Mouse (Mus musculus): ENCODE results near the gene Slc37a2. TPM values are rescaled to one million over a fixed set of nuclear protein-coding genes. Genes with fewer than 3 reads are reported as not detected.

Gene Slc37a2
- polyA plus RNA-seq, 1 experiment from 2014 or later, result 3.6 TPM

DNA sequence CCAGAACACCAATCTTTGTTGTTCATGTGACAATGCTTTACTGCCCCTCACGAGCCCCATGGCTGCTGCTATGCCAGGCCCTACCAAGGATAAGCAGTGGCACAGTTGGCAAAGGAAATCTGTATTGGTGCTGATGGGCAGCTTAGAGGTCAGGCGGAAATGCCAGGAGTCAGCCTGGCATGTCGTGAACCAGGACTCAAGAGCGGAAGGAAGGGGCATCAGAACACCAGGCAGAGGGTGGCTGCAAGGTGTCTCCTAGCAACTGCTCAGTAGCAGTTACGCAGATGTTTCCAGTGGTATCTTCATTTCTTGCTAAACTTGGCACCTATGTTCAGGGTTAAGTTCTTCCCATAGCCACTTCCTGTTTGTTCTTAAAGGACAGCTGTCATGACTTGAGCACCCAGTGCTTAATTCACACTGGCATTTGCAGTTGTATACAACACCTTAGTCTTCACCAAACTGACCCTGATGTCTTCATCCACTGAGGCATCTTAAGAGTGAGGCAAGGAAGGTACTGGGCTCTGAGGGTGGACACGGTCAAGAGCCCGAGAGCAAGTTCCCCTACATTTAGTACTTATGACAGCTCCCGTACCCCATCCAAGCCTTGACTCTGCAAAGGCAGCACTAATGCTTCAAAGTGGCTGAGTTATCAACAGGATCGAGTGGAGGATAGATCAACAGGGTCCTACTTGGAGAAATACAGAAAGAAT, 24.9 kb downstream of the Slc37a2 start:
- Histone ChIP-seq H3K4me2 (ENCODE audit: low read depth, low read length) (no peak overlapping the region), H3K9me3 (replicated peaks; ENCODE audit: control insufficient read depth, low read length) (no peaks in the 10 kb centered on the region), H3K27me3 (ENCODE audit: control insufficient read depth, insufficient read depth, low read length) (no peaks in the 10 kb centered on the region), H3K9ac (ENCODE audit: low read length) (no peak overlapping the region), H3K36me3 (ENCODE audit: control insufficient read depth, insufficient read depth, low read length) (no peaks in the 10 kb centered on the region), H3K4me1 (ENCODE audit: control insufficient read depth, insufficient read depth, low read length) (0 out of 2 replicates have a peak, but pooled peaks cover 2% of the 10 kb centered on the region), H3K27ac (ENCODE audit: low read length) (no peak overlapping the region), H3K4me3 (replicated peaks; ENCODE audit: low read length) (no peak overlapping the region)
- 90% methylated on average over 9 of the region's 9 CpGs for WGBS
- no peak for ATAC-seq (ENCODE audit: insufficient read depth, low FRiP score)

DNA sequence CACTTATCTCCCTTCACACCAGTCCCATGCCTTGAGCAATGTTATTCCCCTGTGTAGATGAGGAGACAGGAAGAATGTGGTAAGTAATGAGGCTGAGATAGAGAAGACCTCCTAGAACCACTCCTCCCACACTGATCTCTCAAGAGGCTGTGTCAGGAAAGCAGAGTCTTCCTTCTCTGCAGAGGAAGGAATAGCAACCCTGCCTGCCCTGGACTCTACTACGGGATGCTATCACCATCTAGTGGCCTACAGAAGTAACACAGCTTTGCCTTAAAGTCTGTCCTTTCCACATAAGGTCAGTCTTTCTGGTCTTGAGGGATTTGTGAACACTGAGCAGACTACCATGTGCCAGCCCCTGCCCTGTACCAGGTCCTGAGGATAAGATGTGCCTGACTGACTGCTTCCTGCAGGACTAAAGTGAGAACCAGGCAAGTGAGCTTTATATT, 25.6 kb downstream of the Slc37a2 start:
- Histone ChIP-seq H3K4me2 (ENCODE audit: low read depth, low read length) (no peak overlapping the region), H3K9ac (ENCODE audit: low read length) (no peak overlapping the region), H3K36me3 (ENCODE audit: control insufficient read depth, insufficient read depth, low read length) (no peaks in the 10 kb centered on the region), H3K4me3 (replicated peaks; ENCODE audit: low read length) (no peak overlapping the region), H3K27me3 (ENCODE audit: control insufficient read depth, insufficient read depth, low read length) (no peaks in the 10 kb centered on the region), H3K27ac (ENCODE audit: low read length) (no peak overlapping the region), H3K4me1 (ENCODE audit: control insufficient read depth, insufficient read depth, low read length) (no peaks in the 10 kb centered on the region), H3K9me3 (replicated peaks; ENCODE audit: control insufficient read depth, low read length) (no peaks in the 10 kb centered on the region)
- ATAC-seq (ENCODE audit: insufficient read depth, low FRiP score), result peak; percentile 59
- WGBS, result 0% methylated on average over 1 of the region's 1 CpGs

DNA sequence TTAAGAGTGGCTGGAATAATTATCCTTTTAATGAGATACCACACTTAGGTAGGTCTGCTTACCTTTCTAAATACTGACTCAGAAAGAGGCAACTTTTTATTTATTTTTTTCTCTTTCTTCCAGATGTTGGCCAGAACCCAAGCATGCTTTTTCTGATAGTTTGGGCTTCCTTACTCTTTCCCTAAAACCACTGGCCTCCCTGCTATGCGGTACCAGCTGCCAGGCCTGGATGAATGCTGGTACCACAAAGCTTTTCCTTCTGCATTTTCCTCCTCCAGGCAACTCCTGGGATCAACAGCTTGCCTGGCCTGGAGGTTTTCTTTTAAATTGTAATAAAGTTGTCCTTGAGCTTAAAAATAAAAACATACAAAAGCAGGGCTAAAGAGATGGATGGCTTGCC, 30.0 kb downstream of the Slc37a2 start:
- no peaks in the 10 kb centered on the region for H3K27me3 ChIP-seq (ENCODE audit: control insufficient read depth, insufficient read depth, low read length)
- no peak overlapping the region for H3K9ac ChIP-seq (ENCODE audit: low read length)
- ATAC-seq (ENCODE audit: insufficient read depth, low FRiP score), result no peak
- no peaks in the 10 kb centered on the region for H3K4me1 ChIP-seq (ENCODE audit: control insufficient read depth, insufficient read depth, low read length)
- no peaks in the 10 kb centered on the region for H3K9me3 ChIP-seq (replicated peaks; ENCODE audit: control insufficient read depth, low read length)
- H3K4me3 ChIP-seq (replicated peaks; ENCODE audit: low read length), result no peak overlapping the region
- no peaks in the 10 kb centered on the region for H3K36me3 ChIP-seq (ENCODE audit: control insufficient read depth, insufficient read depth, low read length)
- H3K27ac ChIP-seq (ENCODE audit: low read length), result no peak overlapping the region
- no peak overlapping the region for H3K4me2 ChIP-seq (ENCODE audit: low read depth, low read length)
- whole genome bisulfite sequencing, result 88% methylated on average over 1 of the region's 1 CpGs

DNA sequence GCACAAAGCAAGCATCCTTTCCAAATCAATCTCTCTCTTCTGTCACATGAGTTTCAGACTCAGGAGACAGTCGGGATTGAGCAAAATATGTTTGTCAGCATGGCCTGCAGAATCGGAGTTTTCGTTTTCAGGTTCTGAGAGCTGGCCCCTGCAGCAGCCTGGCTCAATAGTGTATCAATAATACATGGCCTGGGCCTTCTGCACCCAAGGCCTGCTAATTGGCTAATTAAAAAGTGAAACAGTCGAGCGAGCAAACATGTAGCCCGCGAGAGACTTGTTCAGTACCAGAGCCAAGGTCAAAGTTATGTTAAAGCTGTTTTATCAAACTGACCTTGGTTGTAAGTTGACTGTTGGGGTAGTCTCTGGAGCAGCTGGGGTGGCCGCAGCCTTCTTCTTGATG, 34.8 kb downstream of the Slc37a2 start:
- ATAC-seq (ENCODE audit: insufficient read depth, low FRiP score), result no peak
- H3K27me3 ChIP-seq (ENCODE audit: control insufficient read depth, insufficient read depth, low read length), result no peaks in the 10 kb centered on the region
- H3K4me1 ChIP-seq (ENCODE audit: control insufficient read depth, insufficient read depth, low read length), result no peaks in the 10 kb centered on the region
- no peak overlapping the region for H3K4me3 ChIP-seq (replicated peaks; ENCODE audit: low read length)
- H3K27ac ChIP-seq (ENCODE audit: low read length), result no peak overlapping the region
- no peaks in the 10 kb centered on the region for H3K9me3 ChIP-seq (replicated peaks; ENCODE audit: control insufficient read depth, low read length)
- H3K9ac ChIP-seq (ENCODE audit: low read length), result no peak overlapping the region
- WGBS, result 85% methylated on average over 8 of the region's 8 CpGs
- no peaks in the 10 kb centered on the region for H3K36me3 ChIP-seq (ENCODE audit: control insufficient read depth, insufficient read depth, low read length)
- no peak overlapping the region for H3K4me2 ChIP-seq (ENCODE audit: low read depth, low read length)

DNA sequence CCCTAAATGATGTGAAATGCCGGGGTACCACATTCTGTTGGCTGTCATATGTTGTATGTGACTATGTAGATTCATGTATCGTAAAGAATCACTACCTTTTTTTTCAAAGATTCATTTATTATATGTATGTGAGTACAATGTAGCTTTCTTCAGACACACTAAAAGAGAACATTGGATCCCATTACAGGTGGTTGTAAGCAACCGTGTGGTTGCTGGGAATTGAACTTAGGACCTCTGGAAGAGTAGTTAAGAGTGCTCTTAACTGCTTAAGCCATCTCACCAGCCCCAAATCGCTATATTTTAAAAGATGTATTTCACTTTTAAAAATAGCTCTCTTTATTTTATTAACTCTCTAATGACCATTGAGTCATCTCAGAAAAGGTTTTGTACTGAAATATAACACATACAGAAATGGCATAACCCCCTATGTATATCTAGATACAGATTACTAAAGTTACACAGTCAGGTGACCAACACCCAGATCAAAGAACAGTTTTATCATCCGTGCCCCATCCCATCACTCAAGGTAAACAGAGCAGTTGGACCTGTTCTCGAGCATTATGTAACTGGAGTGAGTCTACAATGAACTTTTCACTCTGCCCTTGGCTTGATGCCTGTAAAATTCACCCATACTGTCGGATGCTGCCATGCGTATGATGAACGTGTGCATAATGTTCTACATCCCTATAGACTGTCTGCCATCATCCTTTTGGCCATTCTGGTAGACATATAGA, 41.0 kb downstream of the Slc37a2 start:
- Histone ChIP-seq H3K4me1 (ENCODE audit: control insufficient read depth, insufficient read depth, low read length) (no peaks in the 10 kb centered on the region), H3K4me3 (replicated peaks; ENCODE audit: low read length) (no peak overlapping the region), H3K9ac (ENCODE audit: low read length) (no peak overlapping the region), H3K36me3 (ENCODE audit: control insufficient read depth, insufficient read depth, low read length) (no peaks in the 10 kb centered on the region), H3K27me3 (ENCODE audit: control insufficient read depth, insufficient read depth, low read length) (no peaks in the 10 kb centered on the region), H3K27ac (ENCODE audit: low read length) (no peak overlapping the region), H3K4me2 (ENCODE audit: low read depth, low read length) (no peak overlapping the region), H3K9me3 (replicated peaks; ENCODE audit: control insufficient read depth, low read length) (no peaks in the 10 kb centered on the region)
- 70% methylated on average over 9 of the region's 9 CpGs for WGBS
- ATAC-seq (ENCODE audit: insufficient read depth, low FRiP score), result no peak

DNA sequence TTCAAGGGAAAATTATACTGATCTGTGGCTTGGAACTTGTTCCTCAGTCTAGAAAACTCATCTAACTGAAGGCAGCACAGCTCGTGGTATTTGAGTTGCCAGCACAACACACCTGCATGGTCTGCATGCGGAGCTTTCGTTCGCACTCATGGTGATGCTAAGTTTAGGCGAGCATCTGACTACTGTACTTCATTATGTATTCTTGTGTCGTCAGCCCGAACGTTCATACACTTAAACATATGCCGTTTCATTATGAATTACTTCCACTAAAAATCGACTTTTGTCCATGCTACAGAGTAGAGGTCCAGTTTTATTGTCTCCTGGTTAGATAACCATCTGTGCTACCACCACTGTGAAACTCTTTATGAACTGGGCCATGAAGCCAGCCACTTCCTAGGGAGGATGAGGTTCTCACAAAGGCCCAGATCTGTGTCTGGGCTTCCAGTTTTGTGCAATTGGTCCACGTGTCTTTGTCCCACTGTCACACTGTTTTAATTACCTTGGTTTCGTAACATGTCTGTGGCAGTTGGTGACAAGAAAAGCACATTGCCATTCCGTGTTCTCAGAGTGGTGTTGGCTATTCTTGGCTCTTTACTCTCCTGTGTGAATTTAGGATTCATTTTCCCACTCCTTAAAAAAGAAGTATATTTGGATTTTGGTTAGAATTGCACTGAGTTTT, 42.3 kb downstream of the Slc37a2 start:
- Histone ChIP-seq H3K9ac (ENCODE audit: low read length) (no peak overlapping the region), H3K36me3 (ENCODE audit: control insufficient read depth, insufficient read depth, low read length) (no peaks in the 10 kb centered on the region), H3K4me3 (replicated peaks; ENCODE audit: low read length) (no peak overlapping the region), H3K27me3 (ENCODE audit: control insufficient read depth, insufficient read depth, low read length) (no peaks in the 10 kb centered on the region), H3K27ac (ENCODE audit: low read length) (no peak overlapping the region), H3K9me3 (replicated peaks; ENCODE audit: control insufficient read depth, low read length) (no peaks in the 10 kb centered on the region), H3K4me1 (ENCODE audit: control insufficient read depth, insufficient read depth, low read length) (peaks cover 6% of the 10 kb centered on the region; the same call in 1 of the 2 replicates), H3K4me2 (ENCODE audit: low read depth, low read length) (no peak overlapping the region)
- 86% methylated on average over 13 of the region's 13 CpGs for WGBS
- ATAC-seq (ENCODE audit: insufficient read depth, low FRiP score), result no peak

DNA sequence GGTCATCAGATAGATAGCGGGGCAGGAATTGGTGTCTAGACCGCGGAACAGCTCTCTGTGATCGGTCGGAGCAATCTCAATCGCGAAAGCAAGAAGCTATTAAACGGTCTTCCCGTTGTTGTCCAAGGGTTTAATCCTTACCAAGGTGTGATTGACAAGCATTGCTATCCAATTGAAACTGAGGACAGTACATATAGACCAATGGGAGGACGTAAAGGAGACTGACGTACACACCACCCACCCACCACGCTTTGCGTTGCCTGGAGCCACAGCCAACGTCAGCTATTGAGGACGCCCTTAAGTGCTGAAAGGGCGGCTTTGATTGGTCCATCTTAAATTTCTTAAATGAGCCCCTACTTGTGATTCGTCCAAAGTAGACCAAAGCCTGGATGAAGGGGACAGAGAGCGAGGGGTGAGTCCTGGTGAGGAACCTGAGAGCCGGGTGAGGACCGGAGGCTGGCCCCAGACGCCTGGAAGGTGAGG, 47.6 kb downstream of the Slc37a2 start, which contains the start of gene Tmem218:
Gene Tmem218 (plus strand): TSS at position 295 of the 483 bp plus-strand sequence.
- Histone ChIP-seq H3K27me3 (ENCODE audit: control insufficient read depth, insufficient read depth, low read length) (no peaks in the 10 kb centered on the region), H3K4me3 (replicated peaks; ENCODE audit: low read length) (peak within 1 kb of the TSS; percentile 82), H3K36me3 (ENCODE audit: control insufficient read depth, insufficient read depth, low read length) (no peaks in the 10 kb centered on the region), H3K4me1 (ENCODE audit: control insufficient read depth, insufficient read depth, low read length) (peaks cover 11% of the 10 kb centered on the region; the same call in 1 of the 2 replicates), H3K9ac (ENCODE audit: low read length) (peak within 1 kb of the TSS; percentile 84), H3K27ac (ENCODE audit: low read length) (peak within 1 kb of the TSS; percentile 78), H3K9me3 (replicated peaks; ENCODE audit: control insufficient read depth, low read length) (no peaks in the 10 kb centered on the region), H3K4me2 (ENCODE audit: low read depth, low read length) (peak within 1 kb of the TSS; percentile 69)
- ATAC-seq (ENCODE audit: insufficient read depth, low FRiP score), result peak; percentile 100
- under 1% methylated on average over 21 of the region's 21 CpGs for WGBS

DNA sequence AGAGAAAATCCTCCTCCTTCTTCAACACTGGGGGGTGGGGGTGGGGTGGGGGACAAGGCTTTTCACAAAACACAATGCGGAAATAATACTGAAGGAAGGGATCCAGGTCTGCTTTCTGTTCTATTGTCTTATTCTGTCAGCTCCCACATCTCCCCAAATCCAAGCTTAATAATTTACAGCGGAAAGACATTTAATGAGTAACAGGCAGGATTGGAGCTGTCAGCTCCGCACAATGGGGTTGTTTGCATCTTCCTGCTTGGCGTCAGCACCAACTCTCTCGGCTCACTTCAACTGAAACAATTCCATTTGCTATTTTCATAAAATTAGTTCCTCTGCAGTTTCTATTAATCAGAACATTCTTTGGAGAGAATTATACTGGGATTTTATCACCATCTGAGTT, 51.7 kb downstream of the Slc37a2 start:
- no peaks in the 10 kb centered on the region for H3K9me3 ChIP-seq (replicated peaks; ENCODE audit: control insufficient read depth, low read length)
- H3K4me3 ChIP-seq (replicated peaks; ENCODE audit: low read length), result no peak overlapping the region
- ATAC-seq (ENCODE audit: insufficient read depth, low FRiP score), result no peak
- 48% methylated on average over 5 of the region's 5 CpGs for WGBS
- H3K4me2 ChIP-seq (ENCODE audit: low read depth, low read length), result no peak overlapping the region
- H3K27ac ChIP-seq (ENCODE audit: low read length), result no peak overlapping the region
- no peaks in the 10 kb centered on the region for H3K27me3 ChIP-seq (ENCODE audit: control insufficient read depth, insufficient read depth, low read length)
- no peak overlapping the region for H3K9ac ChIP-seq (ENCODE audit: low read length)
- no peaks in the 10 kb centered on the region for H3K36me3 ChIP-seq (ENCODE audit: control insufficient read depth, insufficient read depth, low read length)
- peaks cover 9% of the 10 kb centered on the region; the same call in 1 of the 2 replicates for H3K4me1 ChIP-seq (ENCODE audit: control insufficient read depth, insufficient read depth, low read length)

DNA sequence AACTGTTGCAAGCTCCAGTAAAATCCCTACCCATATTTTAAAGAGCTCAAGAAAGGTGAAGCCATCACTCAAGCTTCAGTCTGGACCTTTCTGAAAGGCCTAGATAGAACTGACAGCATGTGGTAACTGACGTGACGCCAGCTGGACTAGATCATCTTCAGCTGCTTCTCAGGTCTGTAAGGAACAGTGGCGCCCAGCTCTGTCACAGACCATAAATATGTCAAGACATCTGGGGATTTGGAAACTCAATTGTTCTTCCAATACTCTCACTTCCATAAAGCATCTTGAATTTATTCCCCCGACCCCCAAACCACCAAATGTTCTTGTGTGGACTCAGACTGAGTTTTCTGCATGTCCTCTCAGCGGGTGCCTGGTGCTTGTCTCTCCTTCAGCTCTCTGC, 55.1 kb downstream of the Slc37a2 start:
- H3K4me2 ChIP-seq (ENCODE audit: low read depth, low read length), result no peak overlapping the region
- no peaks in the 10 kb centered on the region for H3K27me3 ChIP-seq (ENCODE audit: control insufficient read depth, insufficient read depth, low read length)
- no peaks in the 10 kb centered on the region for H3K36me3 ChIP-seq (ENCODE audit: control insufficient read depth, insufficient read depth, low read length)
- H3K4me1 ChIP-seq (ENCODE audit: control insufficient read depth, insufficient read depth, low read length), result no peaks in the 10 kb centered on the region
- 68% methylated on average over 5 of the region's 5 CpGs for WGBS
- no peak for ATAC-seq (ENCODE audit: insufficient read depth, low FRiP score)
- no peak overlapping the region for H3K4me3 ChIP-seq (replicated peaks; ENCODE audit: low read length)
- H3K9me3 ChIP-seq (replicated peaks; ENCODE audit: control insufficient read depth, low read length), result no peaks in the 10 kb centered on the region
- no peak overlapping the region for H3K9ac ChIP-seq (ENCODE audit: low read length)
- no peak overlapping the region for H3K27ac ChIP-seq (ENCODE audit: low read length)
